Mouse (Mus musculus) heart, embryonic 13.5 days (tissue): ENCODE results near the gene Cxcr5. TPM values are rescaled to one million over a fixed set of nuclear protein-coding genes. Genes with fewer than 3 reads are reported as not detected.

Experiments used
- ATAC-seq: fragments of 200-750 bp; cut with Nextera tagmentation; 2 replicates; pipeline ENCODE4 v1.8.0; 2017; ENCODE audit warnings: moderate TSS enrichment; ENCODE audit not compliant: insufficient number of reproducible peaks, low FRiP score, low TSS enrichment; ENCODE audit errors: extremely low read depth
- H3K27ac ChIP-seq: fragments of 300-500 bp; sonication (generic); replicated peaks from 2 replicates; pipeline ENCODE4 v1.5.1; 2015; ENCODE audit warnings: moderate library complexity, mild to moderate bottlenecking, inconsistent platforms
- H3K27me3 ChIP-seq: fragments of 300-500 bp; sonication (generic); replicated peaks from 2 replicates; pipeline ENCODE4 v1.6.1; 2015; ENCODE audit warnings: mild to moderate bottlenecking, inconsistent platforms
- H3K36me3 ChIP-seq: fragments of 300-500 bp; sonication (generic); 2 replicates; pipeline ENCODE4 v1.6.1; 2015; ENCODE audit warnings: mild to moderate bottlenecking, inconsistent platforms
- H3K4me1 ChIP-seq: fragments of 300-500 bp; sonication (generic); 2 replicates; pipeline ENCODE4 v1.6.1; 2015; ENCODE audit warnings: inconsistent platforms
- H3K4me2 ChIP-seq: fragments of 300-500 bp; sonication (generic); 2 replicates; pipeline ENCODE4 v1.6.1; 2015; ENCODE audit warnings: inconsistent platforms, mild to moderate bottlenecking, moderate library complexity
- H3K4me3 ChIP-seq: fragments of 300-500 bp; sonication (generic); 2 replicates; pipeline ENCODE4 v1.5.1; 2015; ENCODE audit warnings: moderate library complexity, mild to moderate bottlenecking, inconsistent platforms
- H3K9ac ChIP-seq: fragments of 300-500 bp; sonication (generic); 2 replicates; pipeline ENCODE4 v1.6.1; 2015; ENCODE audit warnings: inconsistent platforms, mild to moderate bottlenecking, moderate library complexity
- H3K9me3 ChIP-seq: fragments of 300-500 bp; sonication (generic); 2 replicates; pipeline ENCODE4 v1.6.1; 2016; ENCODE audit warnings: inconsistent platforms
- WGBS: fragments of 180-500 bp; shearing (Covaris S2); methylation state at CpG from one replicate; pipeline ENCODE4 v1.1.7; 2015; ENCODE audit warnings: mixed read lengths; 5-methylcytosine and 5-hydroxymethylcytosine counted together
- polyA plus RNA-seq: library from polyadenylated mRNA; unstranded; fragments of >200 nt; fragmentation: Nextera tagmentation; extraction: Ambion mirVana; gene quantifications from 2 replicates; pipeline ENCODE4 v1.2.1, GENCODE M21; 2015

Gene Cxcr5
- polyA plus RNA-seq, 1 experiment from 2014 or later = not detected

DNA sequence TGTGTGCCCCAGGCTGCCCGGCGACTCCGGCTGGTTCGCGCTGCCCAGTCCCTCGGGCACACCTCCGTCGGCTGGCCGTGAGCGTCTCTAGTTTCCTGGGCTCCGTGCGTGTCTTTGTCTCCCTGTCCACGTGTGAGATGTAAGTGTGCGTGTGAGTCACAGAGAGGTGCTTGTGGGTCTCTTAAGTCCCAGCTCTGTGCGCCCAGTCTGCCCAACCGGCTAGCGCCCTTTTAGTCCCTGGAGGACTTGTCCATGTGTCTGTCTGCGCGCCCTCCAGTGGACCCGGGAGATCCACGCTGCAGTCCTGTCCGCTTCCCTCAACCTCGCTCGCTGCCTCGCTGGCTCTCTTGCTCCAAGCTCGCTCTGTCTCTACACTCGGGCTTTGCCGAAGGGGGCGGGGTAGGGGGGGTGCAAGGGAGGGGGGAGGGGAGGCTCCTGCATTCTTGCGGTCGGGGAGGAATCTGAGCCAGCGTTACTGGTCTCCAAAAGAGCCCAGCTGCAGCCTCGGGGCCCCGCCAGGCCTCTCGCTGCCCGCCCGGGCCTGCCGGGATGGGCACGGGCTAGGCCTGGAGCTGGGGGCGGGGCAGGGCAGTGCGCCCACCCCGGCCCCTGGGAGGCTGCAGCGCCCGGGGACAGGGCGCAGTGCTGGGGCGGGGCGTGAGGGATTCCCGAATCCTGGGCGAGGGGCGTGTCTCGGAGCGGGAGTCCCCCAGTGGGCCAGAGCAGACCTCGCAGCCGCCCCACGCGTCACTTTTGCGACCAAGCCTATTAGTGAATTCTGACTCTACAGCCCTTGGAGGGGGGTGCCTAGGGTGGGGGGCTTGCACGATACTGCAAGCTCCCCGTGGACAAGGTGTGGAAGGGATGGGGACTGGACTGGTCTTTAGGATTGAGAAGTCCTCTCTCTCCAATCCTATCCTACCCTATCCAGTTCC, 63.0 kb downstream of the Cxcr5 start:
- Histone ChIP-seq H3K27me3 (no peaks in the 10 kb centered on the region), H3K9ac (peak overlapping the region; percentile 85), H3K4me1 (peaks cover 81% of the 10 kb centered on the region), H3K36me3 (peaks cover 36% of the 10 kb centered on the region), H3K4me3 (peak overlapping the region; percentile 58), H3K4me2 (peak overlapping the region; percentile 79), H3K27ac (peak overlapping the region; percentile 100), H3K9me3 (no peaks in the 10 kb centered on the region)
- 1% methylated on average over 59 of the region's 59 CpGs for WGBS
- peak; percentile 67 for ATAC-seq

- no peak for ATAC-seq
Observed at GRCm38 (mm10) chr9:44497624-44498377, 63.9 kb downstream of the Cxcr5 start.

DNA sequence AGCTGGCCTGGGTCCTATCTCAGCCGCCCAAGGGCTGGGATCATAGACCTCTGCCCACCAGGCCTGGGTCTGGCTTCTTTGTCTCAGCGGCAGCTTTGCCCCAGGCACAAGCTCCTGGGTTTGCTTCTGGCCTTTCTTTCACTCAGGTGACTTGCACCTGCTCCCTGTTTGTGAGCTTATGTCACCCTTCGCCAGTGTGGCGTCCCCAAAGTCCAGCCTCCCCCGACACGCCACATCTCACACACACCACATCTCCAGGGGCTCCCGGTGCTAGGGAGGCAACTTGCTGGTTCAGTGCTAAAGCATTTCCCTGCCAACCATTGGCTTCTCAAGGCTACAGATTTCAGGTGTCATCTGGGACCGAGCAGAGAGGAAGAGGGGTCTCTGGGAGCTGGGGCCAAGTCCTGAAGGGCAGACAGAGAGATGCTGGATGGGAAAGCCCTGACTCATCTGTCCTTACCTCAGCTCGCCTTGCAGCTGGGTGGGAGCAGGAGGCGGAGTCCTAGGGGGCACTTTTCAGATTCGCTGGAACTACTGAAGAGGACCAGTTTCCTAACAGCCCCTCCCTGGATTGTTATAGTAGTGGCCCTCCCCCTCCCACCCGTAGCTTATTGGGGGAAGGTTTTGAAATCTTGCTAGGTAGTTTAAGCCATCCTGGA, 64.7 kb downstream of the Cxcr5 start:
- peaks cover 97% of the 10 kb centered on the region for H3K4me1 ChIP-seq
- peaks cover 22% of the 10 kb centered on the region for H3K36me3 ChIP-seq
- no peak for ATAC-seq
- WGBS = 52% methylated on average over 12 of the region's 12 CpGs
- no peaks in the 10 kb centered on the region for H3K9me3 ChIP-seq
- 0 out of 2 replicates have a peak overlapping the region, but pooled peaks have one; percentile 58 for H3K4me3 ChIP-seq
- no peaks in the 10 kb centered on the region for H3K27me3 ChIP-seq
- peak overlapping the region; percentile 85 for H3K9ac ChIP-seq
- peak overlapping the region; percentile 79 for H3K4me2 ChIP-seq
- H3K27ac ChIP-seq = peak overlapping the region; percentile 100

More at GRCm38 (mm10) chr9:44497624-44498377, 63.9 kb downstream of the Cxcr5 start:
- Histone ChIP-seq H3K4me1 (peaks cover 89% of the 10 kb centered on the region), H3K27me3 (no peaks in the 10 kb centered on the region), H3K36me3 (peaks cover 27% of the 10 kb centered on the region), H3K9ac (peak overlapping the region; percentile 85), H3K9me3 (no peaks in the 10 kb centered on the region), H3K4me2 (peak overlapping the region; percentile 79), H3K27ac (peak overlapping the region; percentile 100), H3K4me3 (peak overlapping the region; percentile 58)
- WGBS = 2% methylated on average over 11 of the region's 11 CpGs

- WGBS = 74% methylated on average over 10 of the region's 10 CpGs
- H3K9ac ChIP-seq = 0 out of 2 replicates have a peak overlapping the region, but pooled peaks have one; percentile 77
Observed at GRCm38 (mm10) chr9:44495810-44496344, 65.8 kb downstream of the Cxcr5 start.

DNA sequence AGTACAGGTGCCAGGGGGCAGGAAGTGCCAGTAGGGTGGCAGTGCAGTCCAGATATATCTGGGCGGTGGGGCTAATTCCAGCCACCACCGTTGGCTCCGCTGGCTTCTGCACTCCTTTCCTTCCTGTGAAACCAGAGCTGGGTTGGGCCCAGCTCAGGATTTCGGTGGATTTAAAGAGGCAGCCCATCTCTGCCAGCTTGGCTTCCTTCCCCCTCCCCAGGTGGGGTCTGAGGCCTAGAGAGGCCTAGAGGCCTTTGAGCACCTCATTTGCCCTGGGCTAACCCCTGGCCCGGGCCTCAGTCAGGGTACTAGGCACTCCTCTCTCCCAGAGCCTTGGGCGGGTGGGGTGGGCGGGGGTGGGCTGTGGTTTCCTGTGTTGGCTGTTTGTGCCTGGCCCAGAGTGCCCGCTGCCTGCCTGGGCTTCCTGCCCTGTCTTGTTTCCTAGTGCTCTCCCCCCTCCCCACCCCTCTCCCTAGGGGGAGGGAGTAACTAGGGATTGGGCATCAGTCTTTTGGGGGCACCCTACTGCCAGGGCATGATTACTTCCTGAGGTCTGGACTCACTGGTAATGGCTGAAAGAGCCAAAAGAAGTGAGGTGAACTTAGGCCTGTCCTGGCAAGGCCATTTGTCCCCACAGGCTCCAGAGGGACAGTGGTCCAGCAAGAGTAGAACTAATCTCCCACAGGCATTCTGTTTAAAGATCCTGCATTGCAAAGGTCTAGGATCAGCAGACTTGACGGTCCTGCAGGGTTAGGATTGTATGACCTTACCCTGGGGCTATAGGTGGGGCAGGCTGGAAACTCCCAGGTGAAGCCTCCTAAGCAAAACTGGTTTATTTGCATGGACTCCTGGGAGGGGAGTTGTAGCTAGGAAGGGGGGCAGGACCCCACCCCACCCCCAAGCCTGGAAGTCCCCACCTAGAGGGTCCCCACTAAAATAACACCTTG, 66.5 kb downstream of the Cxcr5 start:
- Histone ChIP-seq H3K4me3 (peak overlapping the region; percentile 14; the same call in 1 of the 2 replicates), H3K9me3 (no peaks in the 10 kb centered on the region), H3K36me3 (peaks cover 15% of the 10 kb centered on the region; the same call in 1 of the 2 replicates), H3K27ac (peak overlapping the region; percentile 93), H3K4me1 (peaks cover 97% of the 10 kb centered on the region), H3K9ac (peak overlapping the region; percentile 77), H3K4me2 (peak overlapping the region; percentile 55), H3K27me3 (no peaks in the 10 kb centered on the region)
- WGBS = 35% methylated on average over 9 of the region's 9 CpGs
- ATAC-seq = no peak

More at GRCm38 (mm10) chr9:44495810-44496344, 65.8 kb downstream of the Cxcr5 start:
- no peak overlapping the region for H3K4me3 ChIP-seq
- H3K36me3 ChIP-seq = peaks cover 18% of the 10 kb centered on the region
- H3K4me2 ChIP-seq = no peak overlapping the region
- no peaks in the 10 kb centered on the region for H3K27me3 ChIP-seq
- no peaks in the 10 kb centered on the region for H3K9me3 ChIP-seq
- 0 out of 2 replicates have a peak overlapping the region, but pooled peaks have one; percentile 93 for H3K27ac ChIP-seq
- peaks cover 97% of the 10 kb centered on the region for H3K4me1 ChIP-seq
- ATAC-seq = no peak

DNA sequence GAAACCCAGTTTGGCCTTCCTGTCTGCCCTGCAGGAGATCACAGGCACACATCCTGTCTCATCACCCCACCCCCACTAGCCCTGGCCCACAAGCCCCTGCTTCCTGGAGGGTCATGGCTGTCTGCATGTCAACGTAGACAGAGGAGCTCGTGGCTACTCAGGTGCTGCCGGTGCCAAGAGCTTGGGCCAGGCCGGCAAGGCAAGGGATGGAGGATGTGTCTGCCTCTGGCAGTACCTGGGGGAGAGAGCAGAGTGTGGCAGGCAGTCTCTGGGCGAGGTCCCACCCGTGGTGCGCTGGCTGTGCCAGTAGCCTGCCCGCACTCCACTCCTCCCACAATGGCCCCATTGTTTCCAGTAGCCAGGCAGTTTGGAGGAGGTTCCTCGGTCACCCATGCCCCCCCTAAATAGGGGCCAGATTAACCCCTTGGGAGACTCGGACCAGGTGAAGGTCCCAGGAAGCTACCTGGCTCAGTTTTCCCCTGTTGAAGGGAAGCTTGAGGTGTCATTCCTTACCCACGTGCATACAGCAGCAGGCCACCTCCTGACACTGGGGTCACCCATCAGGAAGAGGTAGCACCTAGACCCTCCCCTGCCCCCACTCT, 67.3 kb downstream of the Cxcr5 start:
- H3K27me3 ChIP-seq = no peaks in the 10 kb centered on the region
- WGBS = 33% methylated on average over 11 of the region's 11 CpGs
- no peak for ATAC-seq
- peaks cover 15% of the 10 kb centered on the region; the same call in 1 of the 2 replicates for H3K36me3 ChIP-seq
- peaks cover 97% of the 10 kb centered on the region for H3K4me1 ChIP-seq
- H3K27ac ChIP-seq = peak overlapping the region; percentile 93
- peak overlapping the region; percentile 14; the same call in 1 of the 2 replicates for H3K4me3 ChIP-seq
- H3K9ac ChIP-seq = peak overlapping the region; percentile 77
- no peaks in the 10 kb centered on the region for H3K9me3 ChIP-seq
- H3K4me2 ChIP-seq = peak overlapping the region; percentile 55

- ATAC-seq = no peak
- H3K4me3 ChIP-seq = peak overlapping the region; percentile 18
Observed at GRCm38 (mm10) chr9:44492631-44493461, 68.8 kb downstream of the Cxcr5 start.

DNA sequence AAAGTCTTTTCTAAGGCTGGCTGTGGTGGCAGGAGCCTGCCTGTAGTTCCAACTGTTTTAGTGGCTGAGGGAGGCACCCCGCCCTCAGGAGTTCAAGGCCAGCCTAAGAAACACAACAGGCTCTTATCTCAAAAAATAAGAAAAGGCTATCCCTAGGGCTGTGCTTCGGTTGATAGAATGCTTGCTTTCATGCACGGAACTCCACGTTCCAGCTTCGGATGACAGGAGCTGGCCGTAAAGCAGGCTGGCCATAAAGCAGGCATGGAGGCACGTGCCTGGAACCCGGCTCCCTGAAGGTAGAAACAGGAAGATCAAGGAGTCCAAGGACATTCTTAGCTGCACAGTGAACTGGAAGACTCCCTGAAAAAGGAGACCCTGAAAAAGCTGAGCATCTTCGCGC, 70.3 kb downstream of the Cxcr5 start:
- Histone ChIP-seq H3K27ac (peak overlapping the region; percentile 91; the same call in 1 of the 2 replicates), H3K9ac (peak overlapping the region; percentile 99)
- whole genome bisulfite sequencing = 64% methylated on average over 10 of the region's 10 CpGs

More at GRCm38 (mm10) chr9:44492631-44493461, 68.8 kb downstream of the Cxcr5 start:
- peak overlapping the region; percentile 77 for H3K9ac ChIP-seq
- 45% methylated on average over 17 of the region's 17 CpGs for WGBS
- H3K27me3 ChIP-seq = no peaks in the 10 kb centered on the region
- no peaks in the 10 kb centered on the region for H3K9me3 ChIP-seq
- H3K4me2 ChIP-seq = peak overlapping the region; percentile 55
- H3K4me1 ChIP-seq = peaks cover 100% of the 10 kb centered on the region
- H3K27ac ChIP-seq = peak overlapping the region; percentile 93
- H3K36me3 ChIP-seq = peaks cover 15% of the 10 kb centered on the region; the same call in 1 of the 2 replicates

More for the DNA sequence above, 70.3 kb downstream of the Cxcr5 start:
- H3K36me3 ChIP-seq = peaks cover 15% of the 10 kb centered on the region; the same call in 1 of the 2 replicates
- H3K27me3 ChIP-seq = no peaks in the 10 kb centered on the region
- no peak overlapping the region; the same call in 1 of the 2 replicates for H3K4me2 ChIP-seq
- no peak overlapping the region for H3K4me3 ChIP-seq
- peaks cover 100% of the 10 kb centered on the region for H3K4me1 ChIP-seq
- no peak for ATAC-seq
- no peaks in the 10 kb centered on the region for H3K9me3 ChIP-seq
